In the genomic region with DNA sequence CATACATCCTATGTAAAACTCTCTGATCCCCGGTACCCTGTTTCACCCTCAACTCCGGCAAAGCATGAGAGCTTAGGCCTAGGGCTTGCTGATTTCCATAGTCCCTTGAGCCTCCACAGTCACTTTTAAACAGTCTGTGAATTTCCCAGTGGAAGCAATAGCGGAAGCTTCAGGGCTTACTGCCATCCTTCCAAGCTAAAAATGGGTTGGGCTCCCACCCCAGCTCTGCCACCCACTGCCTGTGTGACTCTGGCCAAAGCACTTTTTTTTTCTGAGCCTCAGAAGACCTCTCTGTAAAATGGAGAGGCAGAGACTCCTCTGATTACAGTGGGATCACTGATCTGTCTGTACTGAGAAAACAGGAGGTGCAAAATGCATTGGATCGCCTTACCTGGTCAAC, we compare ENCODE assay signal across 22 mouse cellular contexts. TPM values are rescaled to one million over a fixed set of nuclear protein-coding genes. Genes with fewer than 3 reads are reported as not detected.
DNase-seq lines count a peak whose midpoint lies in the region; ATAC-seq and TF ChIP-seq lines count a peak whose summit lies in the region.
"Had no signal": no experiment of that assay in that cellular context is flagged by ENCODE, and none has a peak within 500 bp of the region (broad histone marks: within the 10 kb centered on the region; RNA-seq: fewer than 3 reads in every experiment).

No protein-coding gene starts in this region.

- no peak overlapping the region for H3K4me3 ChIP-seq in left cerebral cortex, adult 2 months
- H3K4me3 ChIP-seq: embryonic facial prominence, embryonic 12.5 days; forebrain, embryonic 12.5 days; heart, embryonic 10.5 days had no signal

- intact Hi-C loops in left cerebral cortex, adult 2 months (cut with DNase I) = no loop called here
- intact Hi-C loops in left cerebral cortex, postnatal 10 days (cut with DNase I) = no loop called here

- peak overlapping the region; percentile 40; the same call in 1 of the 2 replicates for H3K27ac ChIP-seq in left cerebral cortex, adult 2 months
- H3K27ac ChIP-seq: embryonic facial prominence, embryonic 12.5 days; forebrain, embryonic 12.5 days; heart, embryonic 10.5 days; hindbrain, embryonic 14.5 days had no signal

- TF ChIP-seq CTCF in left cerebral cortex, adult 2 months (IDR thresholded peaks at IDR 0.05) = no peak

- DNase-seq in frontal cortex, postnatal 25 days (ENCODE audit: low spot score in 2 of 2) = no peak
- peak in 1 of 2 experiments; percentile 29 for DNase-seq in left cerebral cortex, adult 2 months (ENCODE audit: extremely low spot score in 1 of 2, low spot score in 2 of 2)
- DNase-seq in left cerebral cortex, postnatal 10 days (ENCODE audit: extremely low spot score in 1 of 2, low spot score in 2 of 2) = no peak
- DNase-seq in right cerebral cortex, adult 18-20 months = peak; percentile 62
- no peak for DNase-seq in right cerebral cortex, postnatal 14 days
- DNase-seq in adrenal gland, postnatal 36 days = no peak
- DNase-seq: adrenal gland, adult 8-10 months; B cell, adult 2 months; cerebellum, adult 11-12 months; cerebellum, adult 9-10 months; cerebellum, postnatal 25 days; gastrocnemius, postnatal 10 days; heart, adult 18-20 months; heart, postnatal 10 days; heart, postnatal 4 days had no signal

- ATAC-seq in frontal cortex, adult (ENCODE audit: low TSS enrichment) = peak; percentile 97
- ATAC-seq: CD4-positive, CD25-positive, alpha-beta regulatory T cell, adult 4 months; forebrain, embryonic 16.5 days had no signal

RNA-seq across cellular contexts. Expression of gene Ephb2, which starts 12.8 kb away (rescaled TPM):
- 10 to 100 TPM; 17.0 to 18.3 TPM for total RNA-seq in left cerebral cortex, adult 2 months (2021)
- total RNA-seq in left cerebral cortex, postnatal 10 days (2021) = 10 to 100 TPM; 45.5 to 46.0 TPM
- 10 to 100 TPM; 18.7 to 19.8 TPM for total RNA-seq in adrenal gland, postnatal 36 days (2021)

RNA-seq across cellular contexts. Expression of gene C1qb, which starts 37.4 kb away (rescaled TPM):
- 10 to 100 TPM; 57.5 to 60.3 TPM for total RNA-seq in left cerebral cortex, adult 2 months (2021)
- 10 to 100 TPM; 32.0 to 36.7 TPM for total RNA-seq in left cerebral cortex, postnatal 10 days (2021)
- total RNA-seq in adrenal gland, postnatal 36 days (2021) = 10 to 100 TPM; 43.5 to 77.2 TPM

RNA-seq across cellular contexts. Expression of gene C1qc, which starts 44.3 kb away (rescaled TPM):
- total RNA-seq in left cerebral cortex, adult 2 months (2021) = 10 to 100 TPM; 41.2 to 45.1 TPM
- total RNA-seq in left cerebral cortex, postnatal 10 days (2021) = 10 to 100 TPM; 30.0 to 36.2 TPM
- 10 to 100 TPM; 30.6 to 58.1 TPM for total RNA-seq in adrenal gland, postnatal 36 days (2021)

RNA-seq across cellular contexts. Expression of gene C1qa, which starts 50.0 kb away (rescaled TPM):
- 10 to 100 TPM; 44.5 to 48.3 TPM for total RNA-seq in left cerebral cortex, adult 2 months (2021)
- 10 to 100 TPM; 29.6 to 38.8 TPM for total RNA-seq in left cerebral cortex, postnatal 10 days (2021)
- total RNA-seq in adrenal gland, postnatal 36 days (2021) = 10 to 100 TPM; 44.1 to 72.9 TPM
